Mouse (Mus musculus) myocyte (in vitro differentiated cells): ENCODE measurements around the gene Rabep1.

Experiments used
- CEBPB ChIP-seq: IDR thresholded peaks from 2 replicates; pipeline ENCODE4 v1.6.1; 2011; ENCODE audit warnings: mild to moderate bottlenecking, moderate library complexity; ENCODE audit not compliant: poor library complexity, insufficient read depth, severe bottlenecking
- MAX ChIP-seq: IDR thresholded peaks from one replicate; pipeline ENCODE4 v1.6.1; 2011; ENCODE audit warnings: low read depth, mild to moderate bottlenecking, control low read depth
- POLR2A ChIP-seq: IDR thresholded peaks from one replicate; pipeline ENCODE4 v1.6.1; 2011; ENCODE audit warnings: low read depth, mild to moderate bottlenecking, control low read depth, moderate library complexity; ENCODE audit not compliant: insufficient read length
- POLR2AphosphoS2 ChIP-seq: IDR thresholded peaks from one replicate; pipeline ENCODE4 v1.6.1; 2011; ENCODE audit warnings: low read depth, control low read depth; ENCODE audit not compliant: insufficient read length
- REST ChIP-seq: IDR thresholded peaks from one replicate; pipeline ENCODE4 v1.6.1; 2011; ENCODE audit warnings: mild to moderate bottlenecking, control low read depth, moderate library complexity; ENCODE audit not compliant: insufficient read depth, insufficient read length
- TCF3 ChIP-seq: IDR thresholded peaks from one replicate; pipeline ENCODE4 v1.6.1; 2011; ENCODE audit warnings: low read depth, control low read depth; ENCODE audit not compliant: insufficient read length

DNA sequence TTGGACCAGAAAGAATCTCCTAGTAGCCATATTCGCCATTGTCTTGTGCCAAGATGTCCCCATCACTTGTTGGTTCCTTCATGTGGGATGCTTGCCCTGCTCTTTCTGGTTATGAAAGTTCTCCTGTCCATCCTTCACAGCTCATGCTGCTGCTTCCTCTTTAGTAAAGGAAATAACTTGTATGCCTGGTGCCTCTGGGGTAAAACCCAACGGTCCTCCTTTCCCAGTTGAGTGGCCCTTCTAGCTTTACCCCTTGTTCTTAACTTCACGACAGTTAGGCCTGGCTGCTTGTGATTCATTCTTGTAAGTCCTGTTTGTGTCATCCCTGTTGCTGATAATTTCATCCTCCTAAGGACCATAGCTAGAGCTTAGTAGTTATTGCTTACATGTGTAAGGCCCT, 66.7 kb downstream of the Rabep1 start:
- TF ChIP-seq POLR2A = no peak
- TF ChIP-seq MAX = no peak
- no peak for TF ChIP-seq TCF3
- no peak for TF ChIP-seq REST
- no peak for TF ChIP-seq POLR2AphosphoS2
- no peak for TF ChIP-seq CEBPB
